Mouse (Mus musculus) cerebellum, postnatal 36 days (tissue): Measurements from ENCODE around the gene Pprc1.

Experiments used
- DNase-seq, 2 experiments: peaks; one replicate each; pipeline ENCODE4 v3.0.0; 2021 to 2022; ENCODE audit warnings: mixed read lengths in 2 of 2

Gene Pprc1

DNA sequence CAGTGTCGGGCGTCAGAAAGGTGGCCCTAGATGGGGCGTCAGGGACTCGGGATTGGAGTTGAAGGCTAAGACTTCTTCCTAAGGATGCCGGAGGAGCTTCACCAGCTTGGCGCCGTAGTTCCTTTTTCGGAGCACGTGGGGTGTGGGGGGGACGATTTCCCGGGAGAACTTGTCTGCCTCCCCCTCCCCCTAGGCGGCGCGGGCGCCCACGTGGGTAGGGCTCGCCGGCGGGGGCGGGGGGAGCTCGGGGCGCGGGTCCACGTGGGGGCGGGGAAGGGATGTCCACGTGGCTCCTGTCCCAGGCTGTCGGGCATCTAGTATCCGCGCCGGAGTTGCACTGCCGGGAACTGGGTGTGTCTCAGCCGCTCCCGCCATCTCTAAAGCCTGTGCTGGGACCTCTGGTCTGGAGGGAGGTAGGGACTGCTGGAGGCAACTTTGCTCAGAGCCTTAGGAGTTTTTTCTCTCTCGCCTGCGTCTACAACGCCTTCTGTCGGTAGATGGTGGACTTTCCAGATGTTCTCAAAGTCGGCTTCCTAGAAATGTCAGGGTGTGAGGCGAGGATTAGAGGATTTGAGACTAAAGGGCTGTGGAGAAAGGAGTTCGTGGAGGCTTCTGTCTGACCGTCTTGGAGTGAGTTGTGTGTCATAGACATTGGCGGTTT is 12.4 kb downstream of the Pprc1 start:
- DNase-seq, result peak; percentile 51 to 67

GRCm38 (mm10) chr19:46058466-46058865 is 13.8 kb downstream of the Pprc1 start:
- DNase-seq, result no peak

DNA sequence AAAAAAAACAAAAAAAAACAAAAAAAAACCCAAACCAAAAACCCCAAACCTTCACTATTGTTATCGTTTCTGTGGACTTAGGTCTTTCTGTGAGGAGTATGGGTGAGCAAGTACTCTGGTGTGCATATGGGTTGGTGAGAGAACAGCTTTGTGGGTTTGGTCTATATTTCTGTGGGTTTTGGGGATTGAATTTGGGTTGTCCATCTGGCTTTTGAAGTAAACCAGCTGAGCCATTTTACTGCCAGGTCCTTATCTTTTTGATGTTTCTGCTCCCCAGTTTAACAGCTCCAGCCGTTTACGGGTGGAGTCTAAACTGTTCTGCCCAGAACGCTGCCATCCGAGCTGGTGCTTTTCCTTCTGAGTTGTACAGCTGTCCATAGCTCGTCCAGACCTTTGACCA is 16.2 kb downstream of the Pprc1 start:
- DNase-seq, result no peak

- no peak for DNase-seq
Observed at GRCm38 (mm10) chr19:46068054-46068453, 23.4 kb downstream of the Pprc1 start.

DNA sequence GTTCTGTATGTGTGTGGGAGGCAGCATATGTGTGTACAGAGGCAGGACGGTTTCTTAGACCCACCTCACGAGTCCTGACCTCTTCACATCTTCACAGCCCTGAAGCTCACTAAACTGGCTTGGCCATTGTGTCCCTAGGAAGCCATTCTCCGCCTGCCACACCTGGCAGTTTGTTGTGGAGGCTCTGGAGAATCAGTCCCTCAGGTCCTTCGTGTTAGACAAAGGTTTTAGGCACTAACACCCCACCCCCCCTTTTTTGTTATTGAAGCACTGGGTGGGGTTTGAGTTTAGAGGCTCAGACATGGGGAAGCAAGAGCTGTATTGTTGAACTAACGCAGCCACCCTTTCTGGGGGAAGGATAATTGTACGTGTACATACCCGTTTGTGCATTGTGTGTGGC is 28.6 kb downstream of the Pprc1 start:
- no peak for DNase-seq

DNA sequence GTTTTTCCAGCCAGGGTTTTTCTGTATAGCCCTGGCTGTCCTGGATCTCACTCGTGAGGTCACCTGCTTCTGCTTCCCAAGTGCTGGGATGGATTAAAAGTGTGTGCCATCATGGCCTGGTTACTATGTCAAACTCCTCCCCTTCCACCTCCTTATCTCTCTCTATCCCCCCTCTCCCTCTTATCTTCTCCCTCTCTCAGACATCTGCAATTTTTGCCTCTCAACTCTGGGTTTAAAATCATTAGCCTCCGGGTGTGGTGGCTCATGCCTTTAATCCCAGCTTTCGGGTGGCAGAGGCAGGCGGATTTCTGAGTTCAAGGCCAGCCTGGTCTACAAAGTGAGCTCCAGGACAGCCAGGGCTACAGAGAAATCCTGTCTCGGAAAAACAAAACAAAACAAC is 29.6 kb downstream of the Pprc1 start:
- no peak for DNase-seq

DNA sequence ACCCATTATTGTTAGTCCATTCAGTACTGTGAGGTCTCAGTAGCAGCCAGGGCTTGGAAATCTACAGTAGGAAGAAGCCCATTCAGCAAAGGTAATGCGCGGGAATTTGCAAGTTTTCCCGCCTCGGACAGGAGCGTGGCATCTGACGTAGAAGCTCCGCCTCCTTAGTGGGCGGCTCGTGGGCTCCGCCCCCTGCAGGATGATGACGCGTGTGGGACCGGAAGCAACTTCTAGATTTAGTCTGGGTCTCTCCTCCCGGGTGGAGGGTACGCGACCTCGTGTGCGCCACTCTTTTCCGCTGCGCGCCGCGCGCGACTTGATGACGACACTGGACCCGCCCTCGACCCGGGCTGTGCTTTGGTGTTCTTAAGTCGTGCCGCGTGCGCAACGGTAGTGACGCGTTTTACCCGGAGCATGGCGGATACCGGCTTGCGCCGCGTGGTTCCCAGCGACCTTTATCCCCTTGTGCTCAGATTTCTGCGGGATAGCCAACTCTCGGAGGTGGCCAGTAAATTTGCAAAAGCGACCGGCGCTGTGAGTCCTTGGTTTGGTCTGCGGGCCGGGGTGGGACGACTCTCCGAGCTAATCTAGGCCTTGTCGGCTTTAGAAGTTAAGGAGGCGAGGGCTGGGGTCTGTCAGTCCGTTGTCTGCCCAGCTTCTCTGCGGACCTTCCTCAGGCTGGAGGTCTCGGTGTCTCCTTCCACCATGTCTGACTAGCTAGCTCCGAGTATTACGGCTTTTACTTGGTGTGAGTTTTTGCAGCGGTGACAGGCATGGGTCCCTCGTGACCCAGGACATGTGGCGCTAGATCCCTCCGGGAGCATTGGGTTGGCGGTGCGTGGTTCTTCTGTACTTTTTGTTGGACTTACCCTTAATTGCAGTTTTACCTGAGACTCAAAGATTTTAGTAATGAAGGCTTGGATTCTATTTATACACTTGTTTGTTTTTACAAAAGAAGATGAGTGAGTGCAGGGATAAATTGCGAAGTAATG is 31.2 kb downstream of the Pprc1 start, which contains the start of gene Nolc1:
Gene Nolc1 (plus strand): TSS at position 248 of the 992 bp plus-strand sequence.
- DNase-seq, result peak; percentile 99

GRCm38 (mm10) chr19:46078535-46078934 is 33.8 kb downstream of the Pprc1 start:
- no peak for DNase-seq

DNA sequence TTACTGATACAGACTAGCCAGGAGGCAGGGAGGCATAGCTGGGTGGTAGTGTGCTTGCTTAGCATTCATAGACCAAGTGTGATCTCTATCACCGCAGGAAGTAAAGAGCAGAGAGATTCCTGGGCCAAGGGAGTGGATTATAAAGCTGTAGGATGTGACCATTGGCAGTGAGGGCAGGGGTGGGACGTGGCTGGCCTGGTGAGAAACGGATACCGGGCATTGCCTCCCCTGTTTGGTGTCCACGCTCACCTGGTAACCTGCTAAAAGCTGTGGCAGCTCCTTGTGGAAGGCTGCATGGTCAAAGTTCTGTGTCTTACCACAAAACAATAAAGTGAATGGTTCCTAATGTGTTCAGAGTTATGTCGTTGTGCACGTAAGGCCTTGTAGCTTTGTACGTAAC is 40.5 kb downstream of the Pprc1 start:
- DNase-seq, result no peak

DNA sequence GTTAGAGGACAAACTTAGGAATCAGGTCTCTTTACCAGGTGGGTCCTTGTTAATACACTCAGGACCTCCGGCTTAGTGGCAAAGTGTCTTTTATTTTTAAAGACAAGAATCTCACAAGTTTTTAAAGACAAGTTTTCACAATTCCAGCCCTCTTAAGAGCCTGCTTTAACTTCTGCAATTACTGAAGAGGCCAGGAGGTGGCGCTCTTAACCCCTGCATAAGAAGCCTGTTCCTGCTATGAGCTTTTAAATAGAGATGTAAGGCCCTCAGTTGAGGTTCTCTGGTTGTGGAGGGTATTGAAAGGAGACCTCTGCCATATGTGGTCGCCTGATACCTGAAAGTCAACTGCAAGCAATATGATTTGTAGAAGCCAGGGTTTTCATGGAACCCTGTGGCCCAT is 41.7 kb downstream of the Pprc1 start:
- DNase-seq, result peak; percentile 52 to 61

DNA sequence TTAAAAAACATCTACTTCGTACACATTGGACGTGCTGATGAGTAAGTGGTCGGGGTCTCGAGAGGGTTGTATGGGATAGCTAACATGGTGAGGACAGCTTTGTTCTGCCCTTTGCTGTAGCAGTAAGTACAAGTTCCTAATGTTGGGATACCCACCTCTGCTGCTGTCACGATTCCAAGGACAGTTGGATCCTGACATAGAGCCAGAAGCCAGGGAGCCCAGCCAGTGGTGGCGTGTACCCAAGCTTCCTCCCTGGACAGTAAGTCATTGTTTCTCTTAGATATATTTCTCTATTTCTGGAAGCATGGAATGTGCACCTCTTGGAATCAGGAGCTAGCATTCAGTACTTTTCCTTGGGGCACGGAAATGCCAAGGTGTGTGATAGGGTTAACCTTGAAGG is 43.2 kb downstream of the Pprc1 start:
- DNase-seq, result peak in 1 of 2 experiments; percentile 27

- DNase-seq, result no peak
Observed at GRCm38 (mm10) chr19:46091641-46092040, 47.0 kb downstream of the Pprc1 start.

GRCm38 (mm10) chr19:46094144-46094543 is 49.5 kb downstream of the Pprc1 start:
- DNase-seq, result no peak

- no peak for DNase-seq
Observed at GRCm38 (mm10) chr19:46095291-46095690, 50.6 kb downstream of the Pprc1 start.

DNA sequence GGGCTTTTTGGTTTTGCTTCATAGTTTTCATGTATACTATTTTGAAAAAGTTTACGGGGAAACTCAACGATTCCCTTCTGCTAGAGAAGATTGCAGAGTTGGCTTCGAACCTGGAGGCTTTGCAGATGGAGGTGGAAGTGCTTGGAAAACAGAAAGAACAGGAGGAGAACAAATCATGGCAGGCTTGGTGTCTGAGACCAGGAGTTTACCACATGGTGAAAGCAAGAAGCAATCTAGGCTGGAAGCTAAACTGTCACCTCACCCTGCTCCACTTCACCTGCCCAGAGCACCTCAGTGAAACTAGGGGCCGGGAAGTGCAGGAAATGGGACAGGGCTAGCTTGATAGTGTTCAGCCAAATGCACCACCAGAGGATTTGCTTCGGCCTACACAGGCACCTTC is 51.7 kb downstream of the Pprc1 start:
- no peak for DNase-seq

- no peak for DNase-seq
Observed at GRCm38 (mm10) chr19:46099561-46099960, 54.9 kb downstream of the Pprc1 start.

GRCm38 (mm10) chr19:46103437-46104186 is 58.9 kb downstream of the Pprc1 start:
- no peak for DNase-seq

- no peak for DNase-seq
Observed at GRCm38 (mm10) chr19:46104187-46104557, 59.5 kb downstream of the Pprc1 start.

- no peak for DNase-seq
Observed at GRCm38 (mm10) chr19:46110214-46110613, 65.5 kb downstream of the Pprc1 start.

DNA sequence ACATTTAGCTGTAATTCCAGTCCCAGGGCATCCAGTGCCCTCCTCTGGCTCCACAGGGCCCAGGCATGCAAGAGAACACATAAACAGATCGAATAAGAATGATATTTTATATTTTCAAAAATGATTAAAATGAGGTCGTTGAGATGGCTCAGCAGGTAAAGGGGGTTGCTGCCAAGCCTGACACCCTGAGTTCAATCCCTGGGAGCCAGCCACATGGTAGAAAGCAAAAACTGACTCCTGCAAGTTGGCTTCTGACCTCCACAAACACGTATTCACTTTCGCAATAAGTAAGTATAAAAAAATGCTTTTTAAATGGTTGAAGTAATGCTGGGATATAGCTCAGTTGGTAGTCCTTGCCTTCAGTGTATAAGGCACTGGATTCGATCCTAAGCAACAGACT is 66.1 kb downstream of the Pprc1 start:
- DNase-seq, result no peak

GRCm38 (mm10) chr19:46114617-46115016 is 69.9 kb downstream of the Pprc1 start:
- DNase-seq, result no peak

- DNase-seq, result no peak
Observed at GRCm38 (mm10) chr19:46119458-46119857, 74.8 kb downstream of the Pprc1 start.

- DNase-seq, result no peak
Observed at GRCm38 (mm10) chr19:46120872-46121271, 76.2 kb downstream of the Pprc1 start.
